ENCODE assay signal across 15 mouse cellular contexts in the genomic region with DNA sequence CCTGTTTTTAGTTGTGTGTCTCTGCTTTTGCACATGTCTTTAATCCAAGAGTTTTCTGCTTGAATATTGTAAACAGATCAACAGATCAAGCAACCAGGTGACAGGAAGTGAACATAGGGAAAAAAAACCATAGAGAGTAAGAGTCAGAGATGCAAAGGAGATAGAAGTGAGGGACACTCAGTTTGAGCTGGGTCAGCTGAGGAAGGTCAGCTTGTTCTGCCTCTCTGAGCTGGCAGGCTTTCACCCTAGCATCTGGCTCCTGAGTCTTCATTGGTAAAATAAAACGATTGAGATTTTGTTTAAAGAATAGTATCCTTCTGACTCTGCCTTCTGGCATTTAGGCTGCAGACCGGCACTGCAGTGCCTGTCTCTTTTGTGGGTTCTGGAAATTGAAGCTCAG.
"Had no signal": no experiment of that assay in that cellular context is flagged by ENCODE, and none has a peak within 500 bp of the region (broad histone marks: within the 10 kb centered on the region; RNA-seq: fewer than 3 reads in every experiment).

No protein-coding gene starts in this region.

- H3K27ac ChIP-seq: left cerebral cortex, adult 2 months; liver, embryonic 13.5 days; midbrain, embryonic 12.5 days; midbrain, embryonic 15.5 days; neural tube, embryonic 13.5 days; stomach, embryonic 15.5 days had no signal

- H3K27me3 ChIP-seq: liver, embryonic 13.5 days; midbrain, embryonic 12.5 days; midbrain, embryonic 15.5 days; neural tube, embryonic 13.5 days; stomach, embryonic 15.5 days had no signal

- ATAC-seq: midbrain, embryonic 15.5 days had no signal

- DNase-seq: kidney, adult 9 months; layer of hippocampus, adult 9-11 months; liver, embryonic 13.5 days; lung, adult 2 months; lung, postnatal 4 days; retina, postnatal 1 day; right cerebral cortex, postnatal 25 days; spleen, adult 18-20 months; thymus, postnatal 4 days had no signal

- H3K4me3 ChIP-seq: left cerebral cortex, adult 2 months; liver, embryonic 13.5 days; midbrain, embryonic 12.5 days; midbrain, embryonic 15.5 days; myocyte; neural tube, embryonic 13.5 days; stomach, embryonic 15.5 days had no signal

- H3K4me1 ChIP-seq: midbrain, embryonic 12.5 days; midbrain, embryonic 15.5 days; neural tube, embryonic 13.5 days; stomach, embryonic 15.5 days had no signal
